Mouse (Mus musculus) lung, embryonic 16.5 days (tissue): ENCODE measurements around the gene Fcrlb. TPM values are rescaled to one million over a fixed set of nuclear protein-coding genes. Genes with fewer than 3 reads are reported as not detected.

Experiments used
- ATAC-seq: fragments of 200-750 bp; cut with Nextera tagmentation; 2 replicates; pipeline ENCODE4 v1.8.0; 2017; ENCODE audit warnings: low read depth, mild to moderate bottlenecking, moderate library complexity
- H3K27ac ChIP-seq: fragments of 300-500 bp; sonication (generic); 2 replicates; pipeline ENCODE4 v1.5.1; 2014; ENCODE audit warnings: mild to moderate bottlenecking, control low read depth, low read length
- H3K27me3 ChIP-seq: fragments of 300-500 bp; sonication (generic); 2 replicates; pipeline ENCODE4 v1.6.1; 2014; ENCODE audit warnings: low read depth, low read length, mixed read lengths; ENCODE audit not compliant: control insufficient read depth, insufficient read depth
- H3K36me3 ChIP-seq: fragments of 300-500 bp; sonication (generic); 2 replicates; pipeline ENCODE4 v1.6.1; 2014; ENCODE audit warnings: low read length; ENCODE audit not compliant: control insufficient read depth, insufficient read depth
- H3K4me1 ChIP-seq: fragments of 300-500 bp; sonication (generic); replicated peaks from 2 replicates; pipeline ENCODE4 v1.6.1; 2014; ENCODE audit warnings: low read length, mixed read lengths; ENCODE audit not compliant: control insufficient read depth, insufficient read depth
- H3K4me2 ChIP-seq: fragments of 300-500 bp; sonication (generic); 2 replicates; pipeline ENCODE4 v1.6.1; 2014; ENCODE audit warnings: low read depth, low read length, control low read depth
- H3K4me3 ChIP-seq: fragments of 300-500 bp; sonication (generic); 2 replicates; pipeline ENCODE4 v1.5.1; 2014; ENCODE audit warnings: mild to moderate bottlenecking, low read length, control low read depth
- H3K9ac ChIP-seq: fragments of 300-500 bp; sonication (generic); 2 replicates; pipeline ENCODE4 v1.6.1; 2014; ENCODE audit warnings: low read length, control low read depth
- H3K9me3 ChIP-seq: fragments of 300-500 bp; sonication (generic); 2 replicates; pipeline ENCODE4 v1.6.1; 2016; ENCODE audit warnings: low read length; ENCODE audit not compliant: control insufficient read depth
- WGBS: fragments of 180-500 bp; shearing (Covaris S2); extraction: QIAGEN DNeasy Blood & Tissue Kit; methylation state at CpG from one replicate; pipeline ENCODE4 v1.1.7; 2014; 5-methylcytosine and 5-hydroxymethylcytosine counted together
- polyA plus RNA-seq: library from polyadenylated mRNA; unstranded; fragments of >200 nt; fragmentation: Nextera tagmentation; extraction: Ambion mirVana; gene quantifications from 2 replicates; pipeline ENCODE4 v1.2.1, GENCODE M21; 2015

Gene Fcrlb
- polyA plus RNA-seq, 1 experiment from 2014 or later = not detected

DNA sequence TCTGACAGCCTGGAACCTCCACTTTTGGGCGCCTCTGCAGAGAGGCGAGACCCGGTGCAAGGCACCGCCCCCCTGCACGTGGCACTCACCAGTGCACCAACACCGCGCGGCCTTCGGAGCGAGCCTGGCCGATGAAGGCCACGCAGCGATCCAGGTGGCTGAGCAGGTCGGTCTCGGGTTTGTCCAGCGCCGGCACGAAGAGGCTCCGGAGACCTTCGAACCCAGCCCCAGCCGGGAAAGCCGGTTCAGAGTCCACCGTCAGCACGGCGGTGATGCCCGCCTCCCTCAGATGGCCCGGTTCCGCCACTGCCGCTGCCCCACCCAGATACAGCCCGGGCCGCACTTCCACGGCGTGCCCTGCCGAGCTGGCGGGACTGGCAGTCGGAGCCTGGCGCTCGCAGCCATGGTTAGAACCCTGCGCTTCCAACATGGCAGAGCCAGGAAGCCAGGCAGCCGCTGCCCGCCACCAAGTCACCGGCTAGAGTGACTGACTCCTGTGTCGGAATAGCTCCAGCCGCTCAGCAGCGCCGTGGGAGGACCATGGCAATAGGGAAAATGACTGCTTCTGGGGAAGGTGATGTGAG lies 27.7 kb downstream of the Fcrlb start, which contains the start of the genes Gm26620 and Dusp12:
TSS of gene Gm26620 (plus strand) at position 88 of the 584 bp plus-strand sequence.
TSS of gene Dusp12 (minus strand) at position 563 of the 584 bp plus-strand sequence.
- Histone ChIP-seq H3K36me3 (peaks cover 5% of the 10 kb centered on the region; the same call in 1 of the 2 replicates), H3K4me1 (peaks cover 6% of the 10 kb centered on the region), H3K9me3 (no peaks in the 10 kb centered on the region), H3K27me3 (no peaks in the 10 kb centered on the region), H3K4me3 (peak within 1 kb of the TSS; percentile 98), H3K27ac (peak within 1 kb of the TSS; percentile 82), H3K4me2 (peak within 1 kb of the TSS; percentile 92), H3K9ac (peak within 1 kb of the TSS; percentile 96)
- 0% methylated on average over 46 of the region's 46 CpGs for WGBS
- peak; percentile 94 for ATAC-seq

- Histone ChIP-seq H3K4me1 (peaks cover 6% of the 10 kb centered on the region), H3K4me3 (peak overlapping the region; percentile 98), H3K36me3 (peaks cover 8% of the 10 kb centered on the region; the same call in 1 of the 2 replicates), H3K4me2 (peak overlapping the region; percentile 92), H3K27ac (no peak overlapping the region), H3K27me3 (no peaks in the 10 kb centered on the region), H3K9ac (peak overlapping the region; percentile 96), H3K9me3 (no peaks in the 10 kb centered on the region)
- WGBS = 8% methylated on average over 8 of the region's 8 CpGs
- no peak for ATAC-seq
These were observed 28.4 kb downstream of the Fcrlb start for GRCm38 (mm10) chr1:170884390-170884789.

GRCm38 (mm10) chr1:170882915-170883485 lies 29.7 kb downstream of the Fcrlb start:
- peaks cover 6% of the 10 kb centered on the region for H3K4me1 ChIP-seq
- H3K4me3 ChIP-seq = no peak overlapping the region
- no peak overlapping the region for H3K27ac ChIP-seq
- ATAC-seq = no peak
- no peak overlapping the region for H3K9ac ChIP-seq
- H3K27me3 ChIP-seq = no peaks in the 10 kb centered on the region
- peaks cover 11% of the 10 kb centered on the region; the same call in 1 of the 2 replicates for H3K36me3 ChIP-seq
- no peaks in the 10 kb centered on the region for H3K9me3 ChIP-seq
- no peak overlapping the region for H3K4me2 ChIP-seq
- 67% methylated on average over 5 of the region's 5 CpGs for WGBS

- ATAC-seq = no peak
- no peaks in the 10 kb centered on the region for H3K4me1 ChIP-seq
- no peak overlapping the region for H3K9ac ChIP-seq
- H3K4me3 ChIP-seq = no peak overlapping the region
- no peak overlapping the region for H3K27ac ChIP-seq
- peaks cover 25% of the 10 kb centered on the region; the same call in 1 of the 2 replicates for H3K36me3 ChIP-seq
- 86% methylated on average over 5 of the region's 5 CpGs for WGBS
- no peaks in the 10 kb centered on the region for H3K9me3 ChIP-seq
- no peak overlapping the region for H3K4me2 ChIP-seq
- H3K27me3 ChIP-seq = no peaks in the 10 kb centered on the region
These were observed 35.8 kb downstream of the Fcrlb start for GRCm38 (mm10) chr1:170876906-170877305.

- Histone ChIP-seq H3K4me2 (no peak overlapping the region), H3K4me1 (no peaks in the 10 kb centered on the region), H3K4me3 (no peak overlapping the region), H3K27ac (no peak overlapping the region), H3K9me3 (no peaks in the 10 kb centered on the region), H3K36me3 (peaks cover 23% of the 10 kb centered on the region; the same call in 1 of the 2 replicates), H3K9ac (no peak overlapping the region), H3K27me3 (no peaks in the 10 kb centered on the region)
- ATAC-seq = no peak
- 77% methylated on average over 3 of the region's 3 CpGs for WGBS
These were observed 37.1 kb downstream of the Fcrlb start for GRCm38 (mm10) chr1:170875676-170876075.

DNA sequence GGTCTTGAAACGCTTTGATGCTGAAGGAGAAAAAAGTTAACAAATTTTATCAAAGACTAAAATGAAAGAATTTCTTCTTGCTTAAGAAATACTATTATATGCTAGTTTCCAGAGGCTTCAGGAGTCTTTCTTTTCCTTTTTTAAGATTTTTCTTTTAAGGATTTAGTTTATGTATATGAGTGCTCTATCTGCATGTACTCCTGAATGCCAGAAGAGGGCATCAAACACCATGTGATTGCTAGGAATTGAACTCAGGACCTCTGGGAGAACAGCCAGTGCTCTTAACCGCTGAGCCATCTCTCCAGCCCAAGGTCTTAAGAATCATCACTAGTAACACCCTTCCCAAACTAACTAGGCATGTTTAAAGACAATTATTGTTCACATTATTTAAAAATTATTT lies 40.8 kb downstream of the Fcrlb start:
- H3K4me2 ChIP-seq = no peak overlapping the region
- 90% methylated on average over 2 of the region's 2 CpGs for WGBS
- H3K9ac ChIP-seq = no peak overlapping the region
- no peak for ATAC-seq
- H3K27ac ChIP-seq = no peak overlapping the region
- peaks cover 3% of the 10 kb centered on the region; the same call in 1 of the 2 replicates for H3K4me1 ChIP-seq
- no peaks in the 10 kb centered on the region for H3K27me3 ChIP-seq
- H3K36me3 ChIP-seq = peaks cover 14% of the 10 kb centered on the region; the same call in 1 of the 2 replicates
- H3K4me3 ChIP-seq = no peak overlapping the region
- H3K9me3 ChIP-seq = no peaks in the 10 kb centered on the region

DNA sequence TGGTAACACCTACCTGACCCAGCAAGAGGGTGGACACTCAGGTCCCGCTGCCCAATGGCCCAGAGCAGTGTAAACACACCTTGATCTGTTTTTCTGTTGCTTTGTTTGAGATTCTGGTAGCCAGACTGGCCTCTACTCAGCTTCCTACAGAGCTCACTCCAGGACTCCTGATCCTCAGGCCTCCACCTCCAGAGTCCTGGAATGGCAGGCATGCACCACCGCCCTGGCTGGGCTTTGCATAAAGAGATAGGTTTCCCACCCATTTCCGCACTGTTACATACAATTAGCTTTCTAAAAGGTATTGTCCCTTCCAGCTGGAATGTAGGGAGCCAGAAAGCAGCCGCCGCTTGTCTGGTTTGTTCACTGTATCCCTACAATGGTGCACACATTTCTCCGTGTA lies 41.3 kb downstream of the Fcrlb start:
- no peaks in the 10 kb centered on the region for H3K27me3 ChIP-seq
- ATAC-seq = no peak
- H3K36me3 ChIP-seq = peaks cover 11% of the 10 kb centered on the region; the same call in 1 of the 2 replicates
- H3K9me3 ChIP-seq = no peaks in the 10 kb centered on the region
- 86% methylated on average over 6 of the region's 6 CpGs for WGBS
- no peak overlapping the region for H3K4me2 ChIP-seq
- H3K4me3 ChIP-seq = no peak overlapping the region
- H3K9ac ChIP-seq = no peak overlapping the region
- peaks cover 7% of the 10 kb centered on the region; the same call in 1 of the 2 replicates for H3K4me1 ChIP-seq
- no peak overlapping the region for H3K27ac ChIP-seq

GRCm38 (mm10) chr1:170868905-170869283 lies 43.8 kb downstream of the Fcrlb start:
- Histone ChIP-seq H3K4me3 (peak overlapping the region; percentile 76), H3K36me3 (peaks cover 4% of the 10 kb centered on the region; the same call in 1 of the 2 replicates), H3K27me3 (no peaks in the 10 kb centered on the region), H3K4me2 (peak overlapping the region; percentile 80), H3K4me1 (peaks cover 7% of the 10 kb centered on the region; the same call in 1 of the 2 replicates), H3K9me3 (no peaks in the 10 kb centered on the region), H3K9ac (peak overlapping the region; percentile 71), H3K27ac (no peak overlapping the region)
- ATAC-seq = no peak; the same call in 1 of the 2 replicates
- 15% methylated on average over 14 of the region's 14 CpGs for WGBS

- Histone ChIP-seq H3K9ac (peak overlapping the region; percentile 90), H3K27ac (peak overlapping the region; percentile 74; the same call in 1 of the 2 replicates), H3K4me2 (peak overlapping the region; percentile 80), H3K27me3 (no peaks in the 10 kb centered on the region), H3K36me3 (peaks cover 4% of the 10 kb centered on the region; the same call in 1 of the 2 replicates), H3K9me3 (no peaks in the 10 kb centered on the region), H3K4me1 (peaks cover 7% of the 10 kb centered on the region; the same call in 1 of the 2 replicates), H3K4me3 (peak overlapping the region; percentile 92)
- ATAC-seq = peak; percentile 89
- under 1% methylated on average over 33 of the region's 33 CpGs for WGBS
These were observed 44.4 kb downstream of the Fcrlb start for GRCm38 (mm10) chr1:170868107-170868904.
